Mouse (Mus musculus) olfactory bulb, adult 2 months (tissue): ENCODE data around the gene Bbx. TPM values are rescaled to one million over a fixed set of nuclear protein-coding genes. Genes with fewer than 3 reads are reported as not detected.
A peak's percentile ranks its signal among the peaks of the same experiment; 100 is the strongest.

Experiments
- H3K27ac ChIP-seq: fragments of 200-500 bp; 2 replicates; pipeline ENCODE4 v1.5.1; 2012; ENCODE audit warnings: low read depth, low read length; ENCODE audit not compliant: insufficient read depth
- H3K4me1 ChIP-seq: fragments of 200-500 bp; 2 replicates; pipeline ENCODE4 v1.6.1; 2012; ENCODE audit warnings: low read length; ENCODE audit not compliant: control insufficient read depth, insufficient read depth
- H3K4me3 ChIP-seq: fragments of 200-500 bp; 2 replicates; pipeline ENCODE4 v1.5.1; 2012; ENCODE audit warnings: mild to moderate bottlenecking, low read depth, low read length, moderate library complexity; ENCODE audit not compliant: insufficient read depth
- CTCF ChIP-seq: fragments of 200-500 bp; IDR thresholded peaks from 2 replicates; pipeline ENCODE4 v1.5.1; 2012; ENCODE audit warnings: low read depth, mild to moderate bottlenecking, low read length, moderate library complexity; ENCODE audit not compliant: insufficient read depth
- POLR2A ChIP-seq: fragments of 200-500 bp; IDR thresholded peaks from 2 replicates; pipeline ENCODE4 v1.6.1; 2012; ENCODE audit warnings: mild to moderate bottlenecking, low read depth, low read length, moderate library complexity; ENCODE audit not compliant: insufficient read depth
- WGBS: fragments of 180-500 bp; shearing (Covaris S2); methylation state at CpG from one replicate; pipeline ENCODE4 v1.1.7; 2018; 5-methylcytosine and 5-hydroxymethylcytosine counted together
- polyA plus RNA-seq: library from polyadenylated mRNA; stranded (reverse); fragments of >200 nt; gene quantifications from 2 replicates; pipeline ENCODE4 v1.2.4, GENCODE M21; 2012; ENCODE audit warnings: low replicate concordance; ENCODE audit not compliant: missing spikeins, insufficient read depth, insufficient read length

Gene Bbx
- polyA plus RNA-seq, 1 experiment: not detected

GRCm38 (mm10) chr16:50211727-50212126, 220.5 kb downstream of the Bbx start:
- Histone ChIP-seq H3K27ac (peak overlapping the region; percentile 73), H3K4me1 (peaks cover 7% of the 10 kb centered on the region), H3K4me3 (no peak overlapping the region)
- WGBS: 43% methylated on average over 4 of the region's 4 CpGs
- TF ChIP-seq CTCF (no peak), POLR2A (no peak)

- TF ChIP-seq POLR2A (no peak), CTCF (no peak)
- WGBS: 33% methylated on average over 6 of the region's 6 CpGs
- Histone ChIP-seq H3K27ac (peak overlapping the region; percentile 73), H3K4me3 (no peak overlapping the region), H3K4me1 (peaks cover 7% of the 10 kb centered on the region)
Observed at GRCm38 (mm10) chr16:50211231-50211630, 221.0 kb downstream of the Bbx start.

GRCm38 (mm10) chr16:50210742-50211141, 221.4 kb downstream of the Bbx start:
- TF ChIP-seq POLR2A: no peak
- TF ChIP-seq CTCF: no peak
- H3K4me1 ChIP-seq: peaks cover 7% of the 10 kb centered on the region
- H3K27ac ChIP-seq: peak overlapping the region; percentile 40; the same call in 1 of the 2 replicates
- no peak overlapping the region for H3K4me3 ChIP-seq
- 35% methylated on average over 2 of the region's 2 CpGs for WGBS

- Histone ChIP-seq H3K4me3 (no peak overlapping the region), H3K4me1 (no peaks in the 10 kb centered on the region), H3K27ac (no peak overlapping the region)
- WGBS: 90% methylated on average over 3 of the region's 3 CpGs
- no peak for TF ChIP-seq CTCF
- no peak for TF ChIP-seq POLR2A
Observed at GRCm38 (mm10) chr16:50204944-50205343, 227.2 kb downstream of the Bbx start.

GRCm38 (mm10) chr16:50201546-50202151, 230.5 kb downstream of the Bbx start:
- Histone ChIP-seq H3K4me1 (no peaks in the 10 kb centered on the region), H3K27ac (no peak overlapping the region), H3K4me3 (no peak overlapping the region)
- TF ChIP-seq POLR2A: no peak
- no peak for TF ChIP-seq CTCF
- WGBS: 59% methylated on average over 7 of the region's 7 CpGs

GRCm38 (mm10) chr16:50200214-50200613, 232.0 kb downstream of the Bbx start:
- Histone ChIP-seq H3K4me3 (no peak overlapping the region), H3K4me1 (no peaks in the 10 kb centered on the region), H3K27ac (no peak overlapping the region)
- TF ChIP-seq POLR2A (no peak), CTCF (no peak)
- WGBS: 93% methylated on average over 15 of the region's 15 CpGs

- no peak for TF ChIP-seq CTCF
- no peak for TF ChIP-seq POLR2A
- no peak overlapping the region for H3K4me3 ChIP-seq
- 58% methylated on average over 4 of the region's 4 CpGs for WGBS
- H3K4me1 ChIP-seq: no peaks in the 10 kb centered on the region
- no peak overlapping the region for H3K27ac ChIP-seq
Observed at GRCm38 (mm10) chr16:50196118-50196517, 236.1 kb downstream of the Bbx start.

- no peak overlapping the region for H3K4me3 ChIP-seq
- H3K27ac ChIP-seq: no peak overlapping the region
- no peaks in the 10 kb centered on the region for H3K4me1 ChIP-seq
- 97% methylated on average over 1 of the region's 1 CpGs for WGBS
- TF ChIP-seq CTCF: no peak
- no peak for TF ChIP-seq POLR2A
Observed at GRCm38 (mm10) chr16:50192626-50193025, 239.6 kb downstream of the Bbx start.

GRCm38 (mm10) chr16:50189108-50189507, 243.1 kb downstream of the Bbx start:
- Histone ChIP-seq H3K4me3 (no peak overlapping the region), H3K4me1 (no peaks in the 10 kb centered on the region), H3K27ac (no peak overlapping the region)
- TF ChIP-seq CTCF: no peak
- TF ChIP-seq POLR2A: no peak
- WGBS: 55% methylated on average over 6 of the region's 6 CpGs

GRCm38 (mm10) chr16:50186604-50187003, 245.6 kb downstream of the Bbx start:
- Histone ChIP-seq H3K4me1 (peaks cover 3% of the 10 kb centered on the region; the same call in 1 of the 2 replicates), H3K27ac (no peak overlapping the region), H3K4me3 (no peak overlapping the region)
- no peak for TF ChIP-seq POLR2A
- no peak for TF ChIP-seq CTCF
- WGBS: 89% methylated on average over 6 of the region's 6 CpGs
